26 mouse cellular contexts compared by ENCODE assay signal in genomic region chr14:120357321-120358070, GRCm38 (mm10).
A peak's percentile ranks its signal among the peaks of the same experiment; 100 is the strongest.
DNase-seq lines count a peak whose midpoint lies in the region; ATAC-seq and TF ChIP-seq lines count a peak whose summit lies in the region.
"Had no signal": no experiment of that assay in that cellular context is flagged by ENCODE, and none has a peak within 500 bp of the region (broad histone marks: within the 10 kb centered on the region; RNA-seq: fewer than 3 reads in every experiment).

No protein-coding gene starts in this region.

- 91% methylated on average over 19 of the region's 19 CpGs for WGBS in lung, postnatal 0 days

- H3K4me1 ChIP-seq in lung, postnatal 0 days (ENCODE audit: insufficient read depth, low read depth, low read length), result peaks cover 20% of the 10 kb centered on the region

- peak; percentile 30; the same call in 1 of the 2 replicates for ATAC-seq in lung, postnatal 0 days
- ATAC-seq: CD4-positive, CD25-positive, alpha-beta regulatory T cell, adult 4 months; forebrain, embryonic 13.5 days; forebrain, postnatal 0 days; hindbrain, postnatal 0 days; inflammation-experienced regulatory T-cells, adult 6 months; intestine, embryonic 16.5 days had no signal

- peak; percentile 58 for TF ChIP-seq EP300 in lung, postnatal 0 days (IDR thresholded peaks at IDR 0.05)

- DNase-seq in heart, adult 11 months, result peak; percentile 92
- no peak for DNase-seq in heart, adult 9 months (ENCODE audit: low spot score in 2 of 2)
- DNase-seq in lung, postnatal 0 days (ENCODE audit: low spot score), result peak; percentile 31
- no peak for DNase-seq in lung, postnatal 10 days
- DNase-seq in urinary bladder, adult 2 months (ENCODE audit: low spot score), result peak; percentile 9
- DNase-seq in urinary bladder, postnatal 25 days (ENCODE audit: low spot score), result no peak
- DNase-seq: adrenal gland, adult 2 months; adrenal gland, postnatal 14 days; cerebellum, adult 11-12 months; cerebellum, adult 8-10 months; cerebellum, postnatal 10 days; cerebellum, postnatal 36 days; embryo, embryonic 11 days; forebrain, postnatal 0 days; gastrocnemius, postnatal 36 days; heart, postnatal 36 days had no signal

- no peak overlapping the region for H3K27ac ChIP-seq in lung, postnatal 0 days (ENCODE audit: low read length)
- H3K27ac ChIP-seq: embryonic facial prominence, embryonic 10.5 days; forebrain, embryonic 13.5 days; heart, embryonic 10.5 days; hindbrain, embryonic 14.5 days; hindbrain, postnatal 0 days had no signal

- H3K9me3 ChIP-seq in lung, postnatal 0 days (ENCODE audit: low read length), result no peaks in the 10 kb centered on the region
- H3K9me3 ChIP-seq: embryonic facial prominence, embryonic 13.5 days; heart, embryonic 10.5 days had no signal

- H3K27me3 ChIP-seq in lung, postnatal 0 days (replicated peaks; ENCODE audit: insufficient read depth, low read length), result no peaks in the 10 kb centered on the region
- H3K27me3 ChIP-seq: embryonic facial prominence, embryonic 13.5 days; forebrain, embryonic 13.5 days had no signal

- no peak overlapping the region for H3K4me3 ChIP-seq in lung, postnatal 0 days (ENCODE audit: low read depth, low read length)
- H3K4me3 ChIP-seq: embryonic facial prominence, embryonic 10.5 days; embryonic facial prominence, embryonic 13.5 days; erythroblast, embryonic 14.5 days; forebrain, embryonic 13.5 days; heart, embryonic 10.5 days had no signal

- no peak overlapping the region for H3K4me2 ChIP-seq in lung, postnatal 0 days (replicated peaks; ENCODE audit: low read depth, low read length)
- H3K4me2 ChIP-seq: embryonic facial prominence, embryonic 13.5 days; forebrain, embryonic 13.5 days; hindbrain, embryonic 14.5 days had no signal

- TF ChIP-seq CTCF in lung, postnatal 0 days (IDR thresholded peaks at IDR 0.05), result no peak

- H3K9ac ChIP-seq in lung, postnatal 0 days (replicated peaks; ENCODE audit: low read depth), result no peak overlapping the region
- H3K9ac ChIP-seq: embryonic facial prominence, embryonic 13.5 days; forebrain, embryonic 13.5 days; forebrain, postnatal 0 days; hindbrain, embryonic 14.5 days had no signal

- H3K36me3 ChIP-seq in lung, postnatal 0 days (ENCODE audit: insufficient read depth, low read length), result no peaks in the 10 kb centered on the region

Comparison
In these comparisons a context has a peak if more than half of its experiments do, and no peak if none do; other contexts are left out.
1. DNase-seq: peak in heart, adult 11 months (single experiment), lung, postnatal 0 days (single experiment) and urinary bladder, adult 2 months (single experiment); none in heart, adult 9 months (0 of 2), lung, postnatal 10 days (single experiment) and urinary bladder, postnatal 25 days (single experiment).